Mouse (Mus musculus) heart, postnatal 0 days (tissue): ENCODE measurements at regions not wholly inside any gene's neighbourhood (a gene's known extent, or its start where the extent isn't known, plus 50 kb on each side); places are given as distances from the start of the nearest gene placed in this dataset.

ENCODE experiments used
- ATAC-seq: fragments of 200-750 bp; cut with Nextera tagmentation; 2 replicates; pipeline ENCODE4 v1.8.0; 2017; ENCODE audit warnings: low read depth, moderate number of reproducible peaks, moderate library complexity; ENCODE audit not compliant: insufficient read depth
- DNase-seq: peaks from one replicate; pipeline ENCODE4 v3.0.0-alpha.2; 2016; ENCODE audit warnings: low spot score
- H3K27ac ChIP-seq: fragments of 300-500 bp; sonication (generic); 2 replicates; pipeline ENCODE4 v1.5.1; 2014; ENCODE audit warnings: low read depth, mild to moderate bottlenecking
- H3K27me3 ChIP-seq: fragments of 300-500 bp; sonication (generic); 2 replicates; pipeline ENCODE4 v1.6.1; 2014; ENCODE audit warnings: low read length, mixed read lengths; ENCODE audit not compliant: control insufficient read depth, insufficient read depth
- H3K36me3 ChIP-seq: fragments of 300-500 bp; sonication (generic); replicated peaks from 2 replicates; pipeline ENCODE4 v1.6.1; 2014; ENCODE audit warnings: low read length, mixed read lengths; ENCODE audit not compliant: control insufficient read depth, insufficient read depth
- H3K4me1 ChIP-seq: fragments of 300-500 bp; sonication (generic); 2 replicates; pipeline ENCODE4 v1.6.1; 2014; ENCODE audit warnings: antibody characterized with exemption; ENCODE audit not compliant: control insufficient read depth, insufficient read depth
- H3K4me2 ChIP-seq: fragments of 300-500 bp; sonication (generic); 2 replicates; pipeline ENCODE4 v1.6.1; 2014; ENCODE audit warnings: low read depth, mild to moderate bottlenecking, low read length, moderate library complexity
- H3K4me3 ChIP-seq: fragments of 300-500 bp; sonication (generic); 2 replicates; pipeline ENCODE4 v1.5.1; 2014; ENCODE audit warnings: low read depth, low read length
- H3K9ac ChIP-seq: fragments of 300-500 bp; sonication (generic); replicated peaks from 2 replicates; pipeline ENCODE4 v1.6.1; 2014; ENCODE audit warnings: low read depth, low read length, mixed read lengths
- H3K9me3 ChIP-seq: fragments of 300-500 bp; sonication (generic); replicated peaks from 2 replicates; pipeline ENCODE4 v1.6.1; 2016; ENCODE audit warnings: low read length; ENCODE audit not compliant: control insufficient read depth
- CTCF ChIP-seq: IDR thresholded peaks from 2 replicates; pipeline ENCODE4 v1.5.1; 2016; ENCODE audit warnings: antibody characterized with exemption, control low read depth, low read depth
- EP300 ChIP-seq: IDR thresholded peaks from 2 replicates; pipeline ENCODE4 v1.6.1; 2016; ENCODE audit warnings: antibody characterized with exemption, low read depth
- WGBS: fragments of 180-500 bp; shearing (Covaris S2); extraction: QIAGEN DNeasy Blood & Tissue Kit; methylation state at CpG from one replicate; pipeline ENCODE4 v1.1.7; 2014; 5-methylcytosine and 5-hydroxymethylcytosine counted together

GRCm38 (mm10) chr11:45174811-45175798 lies 558.0 kb downstream of the Ebf1 start:
- DNase-seq (no peak), ATAC-seq (no peak)
- TF ChIP-seq EP300 (no peak), CTCF (no peak)
- no peaks in the 10 kb centered on the region for H3K4me1 ChIP-seq
- H3K27me3 ChIP-seq, result no peaks in the 10 kb centered on the region
- no peak overlapping the region for H3K4me3 ChIP-seq
- H3K27ac ChIP-seq, result no peak overlapping the region
- H3K4me2 ChIP-seq, result no peak overlapping the region
- H3K9me3 ChIP-seq, result no peaks in the 10 kb centered on the region
- no peak overlapping the region for H3K9ac ChIP-seq
- WGBS, result 69% methylated on average over 10 of the region's 10 CpGs
- no peaks in the 10 kb centered on the region for H3K36me3 ChIP-seq

- 76% methylated on average over 3 of the region's 3 CpGs for WGBS
- Histone ChIP-seq H3K9ac (no peak overlapping the region), H3K9me3 (no peaks in the 10 kb centered on the region), H3K4me2 (no peak overlapping the region), H3K36me3 (no peaks in the 10 kb centered on the region), H3K4me3 (no peak overlapping the region), H3K27me3 (no peaks in the 10 kb centered on the region), H3K27ac (no peak overlapping the region), H3K4me1 (no peaks in the 10 kb centered on the region)
- no peak for DNase-seq
- TF ChIP-seq EP300 (no peak), CTCF (no peak)
- ATAC-seq, result no peak
Observed at GRCm38 (mm10) chr11:45176971-45177370, 559.9 kb downstream of the Ebf1 start.

GRCm38 (mm10) chr11:45178036-45178435 lies 560.9 kb downstream of the Ebf1 start:
- peak; percentile 12 for DNase-seq
- Histone ChIP-seq H3K4me2 (no peak overlapping the region), H3K27ac (no peak overlapping the region), H3K4me3 (no peak overlapping the region), H3K4me1 (no peaks in the 10 kb centered on the region), H3K9ac (no peak overlapping the region), H3K36me3 (no peaks in the 10 kb centered on the region), H3K9me3 (no peaks in the 10 kb centered on the region), H3K27me3 (no peaks in the 10 kb centered on the region)
- no peak for ATAC-seq
- WGBS, result 59% methylated on average over 7 of the region's 7 CpGs
- TF ChIP-seq EP300 (no peak), CTCF (no peak)

- H3K4me3 ChIP-seq, result no peak overlapping the region
- WGBS, result 67% methylated on average over 1 of the region's 1 CpGs
- no peak overlapping the region for H3K27ac ChIP-seq
- H3K4me1 ChIP-seq, result no peaks in the 10 kb centered on the region
- no peaks in the 10 kb centered on the region for H3K9me3 ChIP-seq
- H3K4me2 ChIP-seq, result no peak overlapping the region
- TF ChIP-seq EP300 (no peak), CTCF (no peak)
- H3K27me3 ChIP-seq, result no peaks in the 10 kb centered on the region
- H3K36me3 ChIP-seq, result no peaks in the 10 kb centered on the region
- no peak for ATAC-seq
- no peak overlapping the region for H3K9ac ChIP-seq
- no peak for DNase-seq
Observed at GRCm38 (mm10) chr11:45179019-45179418, 561.9 kb downstream of the Ebf1 start.

GRCm38 (mm10) chr11:45190601-45191370 lies 573.7 kb downstream of the Ebf1 start:
- no peak for DNase-seq
- H3K4me3 ChIP-seq, result no peak overlapping the region
- no peak for ATAC-seq
- no peaks in the 10 kb centered on the region for H3K9me3 ChIP-seq
- H3K4me2 ChIP-seq, result no peak overlapping the region
- no peak overlapping the region for H3K9ac ChIP-seq
- WGBS, result 65% methylated on average over 14 of the region's 14 CpGs
- TF ChIP-seq EP300 (no peak), CTCF (no peak)
- H3K36me3 ChIP-seq, result no peaks in the 10 kb centered on the region
- H3K27me3 ChIP-seq, result no peaks in the 10 kb centered on the region
- no peak overlapping the region for H3K27ac ChIP-seq
- H3K4me1 ChIP-seq, result no peaks in the 10 kb centered on the region
